Mouse (Mus musculus) 3T3-L1 (cell line): ENCODE measurements at regions not wholly inside any gene's neighbourhood (a gene's known extent, or its start where the extent isn't known, plus 50 kb on each side); places are given as distances from the start of the nearest gene placed in this dataset.

Source experiments
- DNase-seq: peaks from one replicate; pipeline ENCODE4 v3.0.0-alpha.2; 2015; ENCODE audit warnings: low read depth, low spot score

- DNase-seq, result peak; percentile 4
Measured at GRCm38 (mm10) chr9:85127107-85127506, 185.5 kb upstream of the Gm11114 start.

- DNase-seq, result no peak
Measured at GRCm38 (mm10) chr9:85134900-85135299, 177.7 kb upstream of the Gm11114 start.

- DNase-seq, result no peak
Measured at GRCm38 (mm10) chr9:85136715-85137582, 175.6 kb upstream of the Gm11114 start.

GRCm38 (mm10) chr9:85139891-85140290 lies 172.7 kb upstream of the Gm11114 start:
- no peak for DNase-seq

GRCm38 (mm10) chr9:85144363-85144762 lies 168.2 kb upstream of the Gm11114 start:
- no peak for DNase-seq

GRCm38 (mm10) chr9:85165632-85166031 lies 146.9 kb upstream of the Gm11114 start:
- no peak for DNase-seq

GRCm38 (mm10) chr9:85167243-85167642 lies 145.3 kb upstream of the Gm11114 start:
- DNase-seq, result peak; percentile 73

- peak; percentile 4 for DNase-seq
Measured at GRCm38 (mm10) chr9:85174431-85174830, 138.1 kb upstream of the Gm11114 start.

GRCm38 (mm10) chr9:85201202-85201601 lies 111.4 kb upstream of the Gm11114 start:
- DNase-seq, result no peak

- no peak for DNase-seq
Measured at GRCm38 (mm10) chr9:85224870-85225269, 87.7 kb upstream of the Gm11114 start.
